Mouse (Mus musculus): ENCODE measurements around the gene Clec1a. TPM values are rescaled to one million over a fixed set of nuclear protein-coding genes. Genes with fewer than 3 reads are reported as not detected.

The Clec1a gene
- polyA plus RNA-seq, 1 experiment from 2014 or later, result 2.1 TPM

DNA sequence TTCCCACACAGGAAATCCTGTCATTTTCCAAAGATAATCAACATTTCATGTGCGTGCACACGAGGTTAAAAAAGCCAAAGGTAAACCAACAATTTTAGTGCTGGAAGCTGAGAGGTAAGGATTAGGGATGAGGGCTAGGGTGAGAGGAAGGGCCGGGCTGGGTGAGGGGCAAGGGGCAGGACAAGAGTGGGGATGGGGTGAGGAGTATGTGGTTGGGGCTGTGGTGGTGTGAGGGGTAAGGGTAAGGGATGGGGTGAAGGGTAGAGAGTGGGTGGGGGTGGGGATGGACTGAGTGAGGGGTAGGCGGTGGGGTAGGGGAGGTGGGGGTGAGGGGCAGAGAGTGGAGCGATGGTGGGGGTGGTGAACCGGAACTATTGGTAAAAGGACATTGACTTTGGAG is 58.1 kb downstream of the Clec1a start:
- no peak overlapping the region for H3K4me2 ChIP-seq (ENCODE audit: low read length)
- no peak for DNase-seq
- no peaks in the 10 kb centered on the region for H3K9me3 ChIP-seq (ENCODE audit: control insufficient read depth, low read length)
- H3K9ac ChIP-seq (replicated peaks; ENCODE audit: low read length), result no peak overlapping the region
- no peak overlapping the region for H3K27ac ChIP-seq (replicated peaks; ENCODE audit: low read depth, low read length)
- H3K4me3 ChIP-seq (replicated peaks; ENCODE audit: low read depth, low read length), result no peak overlapping the region
- H3K27me3 ChIP-seq (ENCODE audit: control insufficient read depth, insufficient read depth, low read length), result no peaks in the 10 kb centered on the region
- peak; percentile 46 for ATAC-seq (ENCODE audit: low FRiP score, low TSS enrichment)
- no peaks in the 10 kb centered on the region for H3K4me1 ChIP-seq (ENCODE audit: control insufficient read depth, insufficient read depth, low read length)
- WGBS, result 84% methylated on average over 6 of the region's 6 CpGs
- no peaks in the 10 kb centered on the region for H3K36me3 ChIP-seq (ENCODE audit: control insufficient read depth, insufficient read depth, low read length)

GRCm38 (mm10) chr6:129393087-129393720 is 58.6 kb downstream of the Clec1a start:
- H3K27ac ChIP-seq (replicated peaks; ENCODE audit: low read depth, low read length), result no peak overlapping the region
- H3K9ac ChIP-seq (replicated peaks; ENCODE audit: low read length), result no peak overlapping the region
- no peaks in the 10 kb centered on the region for H3K36me3 ChIP-seq (ENCODE audit: control insufficient read depth, insufficient read depth, low read length)
- H3K27me3 ChIP-seq (ENCODE audit: control insufficient read depth, insufficient read depth, low read length), result no peaks in the 10 kb centered on the region
- ATAC-seq (ENCODE audit: low FRiP score, low TSS enrichment), result no peak; the same call in 1 of the 2 replicates
- H3K4me1 ChIP-seq (ENCODE audit: control insufficient read depth, insufficient read depth, low read length), result no peaks in the 10 kb centered on the region
- no peak overlapping the region for H3K4me3 ChIP-seq (replicated peaks; ENCODE audit: low read depth, low read length)
- H3K9me3 ChIP-seq (ENCODE audit: control insufficient read depth, low read length), result no peaks in the 10 kb centered on the region
- DNase-seq, result peak; percentile 72
- no peak overlapping the region for H3K4me2 ChIP-seq (ENCODE audit: low read length)
- WGBS, result 32% methylated on average over 2 of the region's 2 CpGs

- DNase-seq (no peak), ATAC-seq (ENCODE audit: low FRiP score, low TSS enrichment) (no peak)
- Histone ChIP-seq H3K4me1 (ENCODE audit: control insufficient read depth, insufficient read depth, low read length) (no peaks in the 10 kb centered on the region), H3K4me2 (ENCODE audit: low read length) (no peak within 1 kb of the TSS), H3K4me3 (replicated peaks; ENCODE audit: low read depth, low read length) (no peak within 1 kb of the TSS), H3K9me3 (ENCODE audit: control insufficient read depth, low read length) (no peaks in the 10 kb centered on the region), H3K27ac (replicated peaks; ENCODE audit: low read depth, low read length) (no peak within 1 kb of the TSS), H3K36me3 (ENCODE audit: control insufficient read depth, insufficient read depth, low read length) (no peaks in the 10 kb centered on the region), H3K27me3 (ENCODE audit: control insufficient read depth, insufficient read depth, low read length) (no peaks in the 10 kb centered on the region), H3K9ac (replicated peaks; ENCODE audit: low read length) (no peak within 1 kb of the TSS)
- 84% methylated on average over 2 of the region's 2 CpGs for WGBS
Measured at GRCm38 (mm10) chr6:129385774-129386173, 66.0 kb downstream of the Clec1a start, which contains the start of gene Clec12b. Gene Clec12b (minus strand): TSS chr6:129385874.

DNA sequence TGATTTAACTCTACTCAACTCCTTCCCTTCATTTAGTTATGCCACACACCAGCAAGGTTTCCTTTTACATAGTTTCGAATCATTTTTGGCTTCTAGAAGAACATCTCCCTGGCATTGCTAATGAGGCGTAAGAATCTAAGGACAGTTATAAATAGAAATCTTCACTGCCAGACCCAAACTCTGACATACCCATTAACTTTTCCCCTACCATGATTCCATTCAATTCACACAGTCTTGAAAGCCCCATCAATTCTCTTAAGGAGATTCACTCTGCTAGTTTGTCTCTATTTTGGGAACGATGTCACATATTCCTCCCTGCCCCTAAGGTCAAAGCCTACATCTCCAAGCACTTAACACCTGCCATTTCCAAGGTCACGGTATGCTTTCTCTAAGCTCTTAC is 66.8 kb downstream of the Clec1a start:
- ATAC-seq (ENCODE audit: low FRiP score, low TSS enrichment), result no peak
- no peaks in the 10 kb centered on the region for H3K36me3 ChIP-seq (ENCODE audit: control insufficient read depth, insufficient read depth, low read length)
- no peaks in the 10 kb centered on the region for H3K9me3 ChIP-seq (ENCODE audit: control insufficient read depth, low read length)
- 77% methylated on average over 4 of the region's 4 CpGs for WGBS
- H3K4me1 ChIP-seq (ENCODE audit: control insufficient read depth, insufficient read depth, low read length), result no peaks in the 10 kb centered on the region
- H3K4me2 ChIP-seq (ENCODE audit: low read length), result no peak overlapping the region
- H3K27ac ChIP-seq (replicated peaks; ENCODE audit: low read depth, low read length), result no peak overlapping the region
- H3K4me3 ChIP-seq (replicated peaks; ENCODE audit: low read depth, low read length), result no peak overlapping the region
- DNase-seq, result no peak
- H3K27me3 ChIP-seq (ENCODE audit: control insufficient read depth, insufficient read depth, low read length), result no peaks in the 10 kb centered on the region
- H3K9ac ChIP-seq (replicated peaks; ENCODE audit: low read length), result no peak overlapping the region

GRCm38 (mm10) chr6:129383466-129383865 is 68.3 kb downstream of the Clec1a start:
- 94% methylated on average over 3 of the region's 3 CpGs for WGBS
- H3K4me3 ChIP-seq (replicated peaks; ENCODE audit: low read depth, low read length), result no peak overlapping the region
- no peak for DNase-seq

GRCm38 (mm10) chr6:129381736-129382135 is 70.1 kb downstream of the Clec1a start:
- Histone ChIP-seq H3K36me3 (ENCODE audit: control insufficient read depth, insufficient read depth, low read length) (no peaks in the 10 kb centered on the region), H3K27me3 (ENCODE audit: control insufficient read depth, insufficient read depth, low read length) (no peaks in the 10 kb centered on the region), H3K4me3 (replicated peaks; ENCODE audit: low read depth, low read length) (no peak overlapping the region), H3K9ac (replicated peaks; ENCODE audit: low read length) (no peak overlapping the region), H3K4me2 (ENCODE audit: low read length) (no peak overlapping the region), H3K27ac (replicated peaks; ENCODE audit: low read depth, low read length) (no peak overlapping the region), H3K4me1 (ENCODE audit: control insufficient read depth, insufficient read depth, low read length) (no peaks in the 10 kb centered on the region), H3K9me3 (ENCODE audit: control insufficient read depth, low read length) (no peaks in the 10 kb centered on the region)
- ATAC-seq (ENCODE audit: low FRiP score, low TSS enrichment), result no peak
- WGBS, result 70% methylated on average over 1 of the region's 1 CpGs
- DNase-seq, result no peak

More at GRCm38 (mm10) chr6:129383466-129383865, 68.3 kb downstream of the Clec1a start:
- Histone ChIP-seq H3K36me3 (ENCODE audit: control insufficient read depth, insufficient read depth, low read length) (no peaks in the 10 kb centered on the region), H3K4me1 (ENCODE audit: control insufficient read depth, insufficient read depth, low read length) (no peaks in the 10 kb centered on the region), H3K9me3 (ENCODE audit: control insufficient read depth, low read length) (no peaks in the 10 kb centered on the region), H3K27ac (replicated peaks; ENCODE audit: low read depth, low read length) (no peak overlapping the region), H3K9ac (replicated peaks; ENCODE audit: low read length) (no peak overlapping the region), H3K4me2 (ENCODE audit: low read length) (no peak overlapping the region), H3K27me3 (ENCODE audit: control insufficient read depth, insufficient read depth, low read length) (no peaks in the 10 kb centered on the region)
- ATAC-seq (ENCODE audit: low FRiP score, low TSS enrichment), result no peak

DNA sequence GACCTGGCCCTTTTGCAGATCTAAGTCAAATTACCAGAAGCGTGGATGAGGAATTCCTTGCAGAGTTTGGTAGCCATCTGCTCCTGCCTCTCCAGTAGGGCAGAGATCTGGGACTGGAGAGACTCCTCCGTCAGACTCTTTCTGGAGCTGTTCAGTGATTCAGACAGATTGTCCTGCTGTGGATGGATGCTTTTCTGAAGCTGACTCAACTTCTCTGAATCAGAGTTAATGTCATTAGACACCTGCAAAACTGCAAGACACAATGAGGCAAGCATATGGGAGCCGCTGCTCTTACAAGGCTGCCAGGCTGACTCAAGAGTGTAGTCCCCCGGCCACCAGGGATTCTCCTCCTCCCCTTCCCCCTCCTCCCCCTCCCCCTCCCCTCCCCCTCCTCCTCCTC is 71.3 kb downstream of the Clec1a start:
- Histone ChIP-seq H3K4me1 (ENCODE audit: control insufficient read depth, insufficient read depth, low read length) (no peaks in the 10 kb centered on the region), H3K27ac (replicated peaks; ENCODE audit: low read depth, low read length) (no peak overlapping the region), H3K9ac (replicated peaks; ENCODE audit: low read length) (no peak overlapping the region), H3K4me2 (ENCODE audit: low read length) (no peak overlapping the region), H3K4me3 (replicated peaks; ENCODE audit: low read depth, low read length) (no peak overlapping the region), H3K27me3 (ENCODE audit: control insufficient read depth, insufficient read depth, low read length) (no peaks in the 10 kb centered on the region), H3K36me3 (ENCODE audit: control insufficient read depth, insufficient read depth, low read length) (no peaks in the 10 kb centered on the region), H3K9me3 (ENCODE audit: control insufficient read depth, low read length) (peaks cover 6% of the 10 kb centered on the region; the same call in 1 of the 2 replicates)
- WGBS, result 58% methylated on average over 4 of the region's 4 CpGs
- DNase-seq (no peak), ATAC-seq (ENCODE audit: low FRiP score, low TSS enrichment) (no peak)

DNA sequence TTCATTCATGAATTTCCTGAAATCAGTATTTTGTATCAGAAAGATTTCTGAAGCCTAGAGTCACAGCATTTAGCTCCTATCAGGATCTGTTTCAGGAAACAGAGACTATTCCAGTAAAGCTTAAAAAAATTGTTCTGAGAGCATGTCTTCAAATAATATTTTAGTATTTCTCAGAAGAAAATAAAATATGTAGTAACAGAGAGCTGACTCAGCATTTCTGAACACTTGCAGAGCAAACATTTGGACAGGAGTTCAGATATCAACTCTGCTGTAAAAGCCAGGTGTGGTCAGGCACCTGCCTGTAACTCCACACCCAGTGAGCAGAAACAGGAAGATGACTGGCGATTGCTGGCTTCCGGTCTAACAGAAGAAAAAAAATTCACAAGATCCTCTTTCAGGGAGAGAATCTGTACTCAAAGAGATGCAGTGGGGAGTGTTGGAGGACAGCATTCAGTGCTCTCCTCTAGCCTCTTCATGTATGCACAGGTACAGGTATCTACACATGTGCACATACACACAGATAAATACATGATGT is 76.8 kb downstream of the Clec1a start:
- no peak overlapping the region for H3K27ac ChIP-seq (replicated peaks; ENCODE audit: low read depth, low read length)
- H3K27me3 ChIP-seq (ENCODE audit: control insufficient read depth, insufficient read depth, low read length), result no peaks in the 10 kb centered on the region
- peaks cover 6% of the 10 kb centered on the region; the same call in 1 of the 2 replicates for H3K9me3 ChIP-seq (ENCODE audit: control insufficient read depth, low read length)
- WGBS, result 87% methylated on average over 2 of the region's 2 CpGs
- no peak for DNase-seq
- H3K4me2 ChIP-seq (ENCODE audit: low read length), result no peak overlapping the region
- no peak overlapping the region for H3K4me3 ChIP-seq (replicated peaks; ENCODE audit: low read depth, low read length)
- no peak for ATAC-seq (ENCODE audit: low FRiP score, low TSS enrichment)
- H3K36me3 ChIP-seq (ENCODE audit: control insufficient read depth, insufficient read depth, low read length), result no peaks in the 10 kb centered on the region
- H3K4me1 ChIP-seq (ENCODE audit: control insufficient read depth, insufficient read depth, low read length), result no peaks in the 10 kb centered on the region
- no peak overlapping the region for H3K9ac ChIP-seq (replicated peaks; ENCODE audit: low read length)
